Mouse (Mus musculus) MEL (cell line): Measurements from ENCODE around the gene Opcml. TPM values are rescaled to one million over a fixed set of nuclear protein-coding genes. Genes with fewer than 3 reads are reported as not detected.

Experiments used
- DNase-seq: peaks from one replicate; pipeline ENCODE4 v3.0.0; 2011; ENCODE audit warnings: low read depth, low spot score
- H3K27ac ChIP-seq: 2 replicates; pipeline ENCODE4 v1.5.1; 2012; ENCODE audit warnings: low read depth, mild to moderate bottlenecking, control low read depth, low read length, moderate library complexity; ENCODE audit not compliant: control insufficient read depth
- H3K27me3 ChIP-seq, 2 experiments: fragments of 150-350 bp in 1 of 2; sonication (generic) in 1 of 2; 2 replicates each; pipeline ENCODE4 v1.6.1; 2012; ENCODE audit warnings: low read length in 2 of 2, mild to moderate bottlenecking in 2 of 2, improper control_type of control experiment in 1 of 2, moderate library complexity in 1 of 2; ENCODE audit not compliant: insufficient read depth in 2 of 2, control insufficient read depth in 1 of 2
- H3K36me3 ChIP-seq, 2 experiments: 2 replicates each; pipeline ENCODE4 v1.6.1; 2012 to 2014; ENCODE audit warnings: low read length in 2 of 2, improper control_type of control experiment in 1 of 2, inconsistent platforms in 1 of 2, mild to moderate bottlenecking in 1 of 2; ENCODE audit not compliant: insufficient read depth in 2 of 2, control insufficient read depth in 1 of 2
- H3K4me1 ChIP-seq, 2 experiments: fragments of 150-350 bp in 1 of 2; sonication (generic) in 1 of 2; 2 replicates each; pipeline ENCODE4 v1.6.1; 2012; ENCODE audit warnings: low read length in 2 of 2, improper control_type of control experiment in 1 of 2, mild to moderate bottlenecking in 1 of 2; ENCODE audit not compliant: insufficient read depth in 2 of 2, control insufficient read depth in 1 of 2
- H3K4me3 ChIP-seq, 2 experiments: fragments of 150-350 bp in 1 of 2; sonication (generic) in 1 of 2; 2 replicates each; pipeline ENCODE4 v1.5.1; 2012; ENCODE audit warnings: low read depth in 2 of 2, low read length in 2 of 2, mild to moderate bottlenecking in 2 of 2, moderate library complexity in 2 of 2, control low read depth in 1 of 2, improper control_type of control experiment in 1 of 2; ENCODE audit not compliant: control insufficient read depth in 1 of 2, insufficient read depth in 1 of 2
- H3K79me2 ChIP-seq: 2 replicates; pipeline ENCODE4 v1.6.1; 2012; ENCODE audit warnings: mild to moderate bottlenecking, low read length, moderate library complexity; ENCODE audit not compliant: control insufficient read depth, poor library complexity, insufficient read depth
- H3K9ac ChIP-seq: 2 replicates; pipeline ENCODE4 v1.6.1; 2012; ENCODE audit warnings: low read depth, mild to moderate bottlenecking, control low read depth, low read length, moderate library complexity; ENCODE audit not compliant: control insufficient read depth, poor library complexity, severe bottlenecking
- H3K9me3 ChIP-seq: fragments of 150-350 bp; sonication (generic); replicated peaks from 2 replicates; pipeline ENCODE4 v1.6.1; 2012; ENCODE audit warnings: mild to moderate bottlenecking, low read length, improper control_type of control experiment, moderate library complexity; ENCODE audit not compliant: insufficient read depth
- CHD1 ChIP-seq: IDR thresholded peaks from 2 replicates; pipeline ENCODE4 v1.6.1; 2012; ENCODE audit warnings: low read depth, mild to moderate bottlenecking, inconsistent platforms, low read length, improper control_type of control experiment
- CTCF ChIP-seq, 3 experiments: IDR thresholded peaks in 2 of 3; conservative IDR thresholded peaks in 1 of 3; 2 replicates each; pipeline ENCODE4 v1.5.1; 2011 to 2012; ENCODE audit warnings: low read length in 3 of 3, low read depth in 2 of 3, mild to moderate bottlenecking in 2 of 3, improper control_type of control experiment in 1 of 3, inconsistent platforms in 1 of 3, mixed read lengths in 1 of 3, moderate library complexity in 1 of 3; ENCODE audit not compliant: control insufficient read depth in 1 of 3, insufficient read depth in 1 of 3, poor library complexity in 1 of 3, severe bottlenecking in 1 of 3
- E2F4 ChIP-seq: IDR thresholded peaks from 2 replicates; pipeline ENCODE4 v1.6.1; 2011; ENCODE audit warnings: low read depth, low read length, improper control_type of control experiment, borderline replicate concordance
- ELF1 ChIP-seq: IDR thresholded peaks from 2 replicates; pipeline ENCODE4 v1.6.1; 2014; ENCODE audit warnings: low read depth, mild to moderate bottlenecking, inconsistent platforms, low read length, improper control_type of control experiment, moderate library complexity
- EP300 ChIP-seq, 2 experiments: IDR thresholded peaks; 2 replicates each; pipeline ENCODE4 v1.6.1; 2011; ENCODE audit warnings: improper control_type of control experiment in 2 of 2, low read length in 2 of 2, low read depth in 1 of 2, mild to moderate bottlenecking in 1 of 2
- ETS1 ChIP-seq: IDR thresholded peaks from 2 replicates; pipeline ENCODE4 v1.6.1; 2012; ENCODE audit warnings: low read depth, mild to moderate bottlenecking, inconsistent platforms, low read length, improper control_type of control experiment, moderate library complexity
- HCFC1 ChIP-seq: IDR thresholded peaks from 2 replicates; pipeline ENCODE4 v1.6.1; 2012; ENCODE audit warnings: low read depth, mild to moderate bottlenecking, inconsistent platforms, low read length, improper control_type of control experiment, moderate library complexity
- JUND ChIP-seq: IDR thresholded peaks from 2 replicates; pipeline ENCODE4 v1.6.1; 2011; ENCODE audit warnings: low read depth, mild to moderate bottlenecking, improper control_type of control experiment, low read length
- KAT2A ChIP-seq: conservative IDR thresholded peaks from 2 replicates; pipeline ENCODE4 v1.6.1; 2012; ENCODE audit warnings: low read depth, low read length, improper control_type of control experiment, inconsistent platforms
- MAX ChIP-seq: IDR thresholded peaks from 2 replicates; pipeline ENCODE4 v1.6.1; 2011; ENCODE audit warnings: low read length, improper control_type of control experiment
- MEF2A ChIP-seq: IDR thresholded peaks from 2 replicates; pipeline ENCODE4 v1.6.1; 2014; ENCODE audit warnings: low read depth, mild to moderate bottlenecking, inconsistent platforms, low read length, improper control_type of control experiment; ENCODE audit not compliant: poor library complexity, insufficient replicate concordance, severe bottlenecking; ENCODE audit errors: extremely low read depth
- MYB ChIP-seq: IDR thresholded peaks from 2 replicates; pipeline ENCODE4 v1.6.1; 2011; ENCODE audit warnings: mild to moderate bottlenecking, low read depth, low read length, improper control_type of control experiment
- MYC ChIP-seq: IDR thresholded peaks from 2 replicates; pipeline ENCODE4 v1.6.1; 2011; ENCODE audit warnings: low read depth, mild to moderate bottlenecking, low read length, improper control_type of control experiment, moderate library complexity
- NRF1 ChIP-seq: IDR thresholded peaks from 2 replicates; pipeline ENCODE4 v1.6.1; 2014; ENCODE audit warnings: low read depth, mild to moderate bottlenecking, inconsistent platforms, low read length, improper control_type of control experiment, moderate library complexity; ENCODE audit not compliant: poor library complexity, insufficient read depth, severe bottlenecking
- POLR2A ChIP-seq, 2 experiments: IDR thresholded peaks; 2 replicates each; pipeline ENCODE4 v1.6.1; 2011 to 2012; ENCODE audit warnings: low read length in 2 of 2, mild to moderate bottlenecking in 2 of 2, control low read depth in 1 of 2, improper control_type of control experiment in 1 of 2, low read depth in 1 of 2, moderate library complexity in 1 of 2; ENCODE audit not compliant: control insufficient read depth in 1 of 2, insufficient read depth in 1 of 2, poor library complexity in 1 of 2
- POLR2AphosphoS2 ChIP-seq: IDR thresholded peaks from 2 replicates; pipeline ENCODE4 v1.6.1; 2011; ENCODE audit warnings: low read length, improper control_type of control experiment
- POLR2AphosphoS5 ChIP-seq: IDR thresholded peaks from 2 replicates; pipeline ENCODE4 v1.6.1; 2012; ENCODE audit warnings: low read depth, borderline replicate concordance, mild to moderate bottlenecking, inconsistent platforms, low read length, moderate library complexity, mixed read lengths
- RCOR1 ChIP-seq: IDR thresholded peaks from 2 replicates; pipeline ENCODE4 v1.6.1; 2012; ENCODE audit warnings: low read depth, mild to moderate bottlenecking, inconsistent platforms, low read length, improper control_type of control experiment
- SIN3A ChIP-seq: IDR thresholded peaks from 2 replicates; pipeline ENCODE4 v1.6.1; 2012; ENCODE audit warnings: low read length, improper control_type of control experiment, inconsistent platforms
- TCF12 ChIP-seq: IDR thresholded peaks from 2 replicates; pipeline ENCODE4 v1.6.1; 2014; ENCODE audit warnings: low read depth, mild to moderate bottlenecking, inconsistent platforms, low read length, improper control_type of control experiment, moderate library complexity
- UBTF ChIP-seq: IDR thresholded peaks from 2 replicates; pipeline ENCODE4 v1.6.1; 2012; ENCODE audit warnings: low read depth, mild to moderate bottlenecking, inconsistent platforms, low read length, improper control_type of control experiment, moderate library complexity, borderline replicate concordance; ENCODE audit not compliant: insufficient read depth
- USF1 ChIP-seq: IDR thresholded peaks from 2 replicates; pipeline ENCODE4 v1.6.1; 2014; ENCODE audit warnings: low read depth, mild to moderate bottlenecking, inconsistent platforms, low read length, improper control_type of control experiment, moderate library complexity
- ZC3H11A ChIP-seq: IDR thresholded peaks from 2 replicates; pipeline ENCODE4 v1.6.1; 2012; ENCODE audit warnings: low read depth, mild to moderate bottlenecking, inconsistent platforms, low read length, improper control_type of control experiment
- ZKSCAN1 ChIP-seq: IDR thresholded peaks from 2 replicates; pipeline ENCODE4 v1.6.1; 2012; ENCODE audit warnings: low read depth, mild to moderate bottlenecking, inconsistent platforms, low read length, improper control_type of control experiment, moderate library complexity
- ZNF384 ChIP-seq: IDR thresholded peaks from 2 replicates; pipeline ENCODE4 v1.6.1; 2012; ENCODE audit warnings: low read depth, mild to moderate bottlenecking, inconsistent platforms, low read length, improper control_type of control experiment
- polyA plus RNA-seq, 2 experiments: library from polyadenylated mRNA; stranded (reverse) in 1 of 2; unstranded in 1 of 2; fragments of >175 nt in 1 of 2; fragments of >200 nt in 1 of 2; gene quantifications; 2 replicates each; pipeline versions ENCODE4 v1.2.1 to v1.2.4; 2012; ENCODE audit warnings: low replicate concordance in 2 of 2, low read depth in 1 of 2; ENCODE audit not compliant: insufficient read length in 2 of 2, insufficient read depth in 1 of 2, missing spikeins in 1 of 2
- total RNA-seq: library from RNA; depleted of rRNA; stranded (reverse); fragments of 300-350 nt; gene quantifications from 2 replicates; pipeline ENCODE4 v1.2.3, GENCODE M21; 2012

Opcml gene
- total and polyA plus RNA-seq, 3 experiments: not detected

DNA sequence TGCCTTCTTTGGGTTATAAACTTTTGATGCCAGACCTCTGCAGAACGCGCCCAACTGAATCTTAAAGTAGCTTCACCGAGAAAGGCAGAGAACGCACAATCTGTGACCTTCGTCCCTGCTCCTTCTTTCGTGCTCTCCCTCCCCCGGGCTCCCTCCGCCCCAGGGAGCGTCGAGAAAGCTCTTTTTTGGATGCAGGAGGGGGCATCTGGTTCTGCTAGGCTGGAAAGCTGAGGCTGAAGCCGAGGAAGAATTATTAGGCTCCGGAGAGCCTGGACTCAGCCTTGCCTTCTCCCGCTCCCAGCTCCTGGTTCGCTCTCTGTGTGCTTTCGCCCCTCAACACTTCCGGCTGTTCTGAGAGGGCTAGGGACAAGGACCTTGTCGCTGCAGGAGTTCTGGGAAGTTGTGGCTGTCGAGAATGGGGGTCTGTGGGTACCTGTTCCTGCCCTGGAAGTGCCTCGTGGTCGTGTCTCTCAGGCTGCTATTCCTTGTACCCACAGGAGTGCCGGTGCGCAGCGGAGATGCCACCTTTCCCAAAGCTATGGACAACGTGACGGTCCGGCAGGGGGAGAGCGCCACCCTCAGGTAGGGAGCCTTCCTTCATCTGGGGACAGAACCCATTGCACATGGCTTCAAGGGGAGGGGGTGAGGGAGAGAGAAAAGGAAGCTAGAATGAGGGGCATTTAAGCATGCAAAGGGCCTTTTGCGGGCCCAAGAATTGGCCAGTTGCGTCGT lies 613.4 kb downstream of the Opcml start:
- Histone ChIP-seq H3K27me3 (no peaks in the 10 kb centered on the region), H3K4me3 (no peak overlapping the region), H3K9me3 (no peaks in the 10 kb centered on the region), H3K27ac (no peak overlapping the region), H3K79me2 (no peaks in the 10 kb centered on the region), H3K36me3 (no peaks in the 10 kb centered on the region), H3K9ac (no peak overlapping the region)
- no peak for DNase-seq
- no peak for TF ChIP-seq ELF1
- TF ChIP-seq RCOR1: no peak
- TF ChIP-seq MEF2A: no peak
- no peak for TF ChIP-seq USF1
- TF ChIP-seq EP300 (IDR thresholded peaks at IDR 0.05; ENCODE audit: low read depth in 1 of 2, low read length in 2 of 2): no peak
- no peak for TF ChIP-seq ZNF384
- no peak for TF ChIP-seq KAT2A
- no peak for TF ChIP-seq MYB
- TF ChIP-seq POLR2AphosphoS2: no peak
- no peak for TF ChIP-seq MYC
- TF ChIP-seq HCFC1: no peak
- TF ChIP-seq, all 39 proteins: peak for 0
- no peaks in the 10 kb centered on the region for H3K4me1 ChIP-seq

- Histone ChIP-seq H3K79me2 (no peaks in the 10 kb centered on the region), H3K4me3 (no peak overlapping the region), H3K27ac (no peak overlapping the region), H3K4me1 (no peaks in the 10 kb centered on the region), H3K9me3 (no peaks in the 10 kb centered on the region), H3K27me3 (no peaks in the 10 kb centered on the region), H3K36me3 (no peaks in the 10 kb centered on the region), H3K9ac (no peak overlapping the region)
- no peak for TF ChIP-seq ZKSCAN1
- TF ChIP-seq E2F4: no peak
- no peak for TF ChIP-seq HCFC1
- TF ChIP-seq CTCF (IDR thresholded peaks at IDR 0.05 in 2 of 3, conservative IDR thresholded peaks at IDR 0.05 in 1 of 3; ENCODE audit: control insufficient read depth in 1 of 3, insufficient read depth in 1 of 3, low read depth in 2 of 3, low read length in 3 of 3, poor library complexity in 1 of 3, severe bottlenecking in 1 of 3): no peak
- no peak for TF ChIP-seq RCOR1
- no peak for TF ChIP-seq ETS1
- TF ChIP-seq MYB: no peak
- TF ChIP-seq NRF1: no peak
- TF ChIP-seq ZC3H11A: no peak
- no peak for TF ChIP-seq MEF2A
- TF ChIP-seq CHD1: no peak
- no peak for TF ChIP-seq TCF12
- TF ChIP-seq SIN3A: no peak
- no peak for TF ChIP-seq JUND
- TF ChIP-seq POLR2A (IDR thresholded peaks at IDR 0.05; ENCODE audit: control insufficient read depth in 1 of 2, insufficient read depth in 1 of 2, low read depth in 1 of 2, low read length in 2 of 2, poor library complexity in 1 of 2): no peak
- no peak for TF ChIP-seq UBTF
- TF ChIP-seq POLR2AphosphoS5: no peak
- TF ChIP-seq ELF1: no peak
- no peak for TF ChIP-seq MAX
- TF ChIP-seq MYC: no peak
- no peak for DNase-seq
Measured at GRCm38 (mm10) chr9:28404616-28405015, 614.0 kb downstream of the Opcml start.
